Mouse (Mus musculus): ENCODE results near the gene D930020B18Rik. TPM values are rescaled to one million over a fixed set of nuclear protein-coding genes. Genes with fewer than 3 reads are reported as not detected.

D930020B18Rik gene
- total and polyA plus RNA-seq, 3 experiments = not detected

GRCm38 (mm10) chr10:121694567-121694966 lies 53.2 kb downstream of the D930020B18Rik start:
- in situ Hi-C loops (cut with MboI; ENCODE audit: low pct_ligation_motif_present, low pct_unique_long_range_greater_than_20kb, low sequenced_read_pairs) = loop anchor here (10.0 to 25.0 kb wide), 2 partner anchors 70 to 843 kb away; no protein-coding TSS in a partner anchor
- H3K27ac ChIP-seq (ENCODE audit: insufficient read depth, low read depth) = no peak overlapping the region
- H3K9me3 ChIP-seq (replicated peaks; ENCODE audit: low read length) = peaks cover 8% of the 10 kb centered on the region
- H3K36me3 ChIP-seq (replicated peaks in 1 of 2; ENCODE audit: control insufficient read depth in 1 of 2, insufficient read depth in 1 of 2, low read length in 1 of 2) = no peaks in the 10 kb centered on the region
- H3K9ac ChIP-seq (ENCODE audit: insufficient read depth, low read depth) = no peak overlapping the region
- dilution Hi-C loops (cut with MboI; ENCODE audit: extremely low pct_ligation_motif_present, extremely low pct_unique_long_range_greater_than_20kb, low sequenced_read_pairs) = no loop called here
- TF ChIP-seq TBP (conservative IDR thresholded peaks at IDR 0.05; ENCODE audit: low read depth, low read length) (no peak), CTCF (conservative IDR thresholded peaks at IDR 0.05 in 1 of 2, IDR thresholded peaks at IDR 0.05 in 1 of 2; ENCODE audit: low read depth in 2 of 2, low read length in 2 of 2) (peak in 1 of 2 experiments; percentile 21; a peak in 1 of 4 replicates)
- no peak overlapping the region for H3K4me2 ChIP-seq (ENCODE audit: insufficient read depth, low read depth, poor library complexity, severe bottlenecking)
- no peak overlapping the region for H3K4me3 ChIP-seq (replicated peaks in 1 of 3; ENCODE audit: low read depth in 2 of 3, low read length in 2 of 3, poor library complexity in 1 of 3)
- no peak for DNase-seq (ENCODE audit: extremely low read depth)
- H3K79me2 ChIP-seq (replicated peaks; ENCODE audit: control insufficient read depth, extremely low read depth, insufficient read depth, poor library complexity, severe bottlenecking) = no peaks in the 10 kb centered on the region
- peaks cover 0 to 3% of the 10 kb centered on the region in 2 experiments; a peak in 1 of 4 replicates for H3K4me1 ChIP-seq (ENCODE audit: control insufficient read depth in 1 of 2, insufficient read depth in 2 of 2)
- H3K27me3 ChIP-seq (replicated peaks) = no peaks in the 10 kb centered on the region

- H3K9me3 ChIP-seq (replicated peaks; ENCODE audit: low read length) = peaks cover 4% of the 10 kb centered on the region
- H3K4me3 ChIP-seq (replicated peaks in 1 of 3; ENCODE audit: low read depth in 2 of 3, low read length in 2 of 3, poor library complexity in 1 of 3) = peak overlapping the region; percentile 29 to 43 (median 33)
- peak overlapping the region; percentile 59; the same call in 1 of the 2 replicates for H3K9ac ChIP-seq (ENCODE audit: insufficient read depth, low read depth)
- no peaks in the 10 kb centered on the region for H3K36me3 ChIP-seq (replicated peaks in 1 of 2; ENCODE audit: control insufficient read depth in 1 of 2, insufficient read depth in 1 of 2, low read length in 1 of 2)
- H3K27ac ChIP-seq (ENCODE audit: insufficient read depth, low read depth) = no peak overlapping the region
- no peaks in the 10 kb centered on the region for H3K27me3 ChIP-seq (replicated peaks)
- peaks cover 0 to 2% of the 10 kb centered on the region in 2 experiments; a peak in 1 of 4 replicates for H3K4me1 ChIP-seq (ENCODE audit: control insufficient read depth in 1 of 2, insufficient read depth in 2 of 2)
- DNase-seq (ENCODE audit: extremely low read depth) = peak; percentile 71
- dilution Hi-C loops (cut with MboI; ENCODE audit: extremely low pct_ligation_motif_present, extremely low pct_unique_long_range_greater_than_20kb, low sequenced_read_pairs) = no loop called here
- H3K4me2 ChIP-seq (ENCODE audit: insufficient read depth, low read depth, poor library complexity, severe bottlenecking) = peak overlapping the region; percentile 84
- in situ Hi-C loops (cut with MboI; ENCODE audit: low pct_ligation_motif_present, low pct_unique_long_range_greater_than_20kb, low sequenced_read_pairs) = no loop called here
- H3K79me2 ChIP-seq (replicated peaks; ENCODE audit: control insufficient read depth, extremely low read depth, insufficient read depth, poor library complexity, severe bottlenecking) = no peaks in the 10 kb centered on the region
- TF ChIP-seq SIN3A (IDR thresholded peaks at IDR 0.05; ENCODE audit: low read length) = no peak
- TF ChIP-seq IRF4 (IDR thresholded peaks at IDR 0.05; ENCODE audit: low read depth, low read length) = no peak
- no peak; the same call in 1 of the 2 replicates for TF ChIP-seq JUND (conservative IDR thresholded peaks at IDR 0.05; ENCODE audit: low read depth, low read length)
- peak; percentile 43; the same call in 1 of the 2 replicates for TF ChIP-seq NELFE (IDR thresholded peaks at IDR 0.05; ENCODE audit: low read depth, low read length)
- no peak for TF ChIP-seq MAFK (IDR thresholded peaks at IDR 0.05; ENCODE audit: insufficient replicate concordance, low read length)
- TF ChIP-seq RAD21 (IDR thresholded peaks at IDR 0.05; ENCODE audit: low read depth, low read length) = peak; percentile 86
- TF ChIP-seq ZNF384 (IDR thresholded peaks at IDR 0.05; ENCODE audit: low read depth, low read length) = peak; percentile 92
- TF ChIP-seq ZC3H11A (IDR thresholded peaks at IDR 0.05; ENCODE audit: low read depth, low read length) = peak; percentile 66
- no peak for TF ChIP-seq EP300 (IDR thresholded peaks at IDR 0.05; ENCODE audit: low read length)
- TF ChIP-seq ZKSCAN1 (IDR thresholded peaks at IDR 0.05; ENCODE audit: borderline replicate concordance, low read depth, low read length) = no peak
- no peak for TF ChIP-seq CHD2 (IDR thresholded peaks at IDR 0.05; ENCODE audit: low read length)
- no peak for TF ChIP-seq E2F4 (IDR thresholded peaks at IDR 0.05; ENCODE audit: insufficient replicate concordance, low read depth, low read length)
- TF ChIP-seq JUN (IDR thresholded peaks at IDR 0.05; ENCODE audit: insufficient read depth, low read depth, low read length) = no peak
- no peak for TF ChIP-seq ETS1 (conservative IDR thresholded peaks at IDR 0.05; ENCODE audit: low read depth, low read length)
- no peak for TF ChIP-seq POLR2AphosphoS2 (IDR thresholded peaks at IDR 0.05; ENCODE audit: low read depth, low read length)
- 0 out of 2 replicates have a peak, but pooled peaks have one; percentile 34 for TF ChIP-seq MXI1 (IDR thresholded peaks at IDR 0.05; ENCODE audit: low read depth, low read length)
- no peak for TF ChIP-seq HCFC1 (IDR thresholded peaks at IDR 0.05; ENCODE audit: low read depth, low read length)
- TF ChIP-seq USF2 (conservative IDR thresholded peaks at IDR 0.05; ENCODE audit: low read depth, low read length) = no peak
- TF ChIP-seq TBP (conservative IDR thresholded peaks at IDR 0.05; ENCODE audit: low read depth, low read length) = 0 out of 2 replicates have a peak, but pooled peaks have one; percentile 50
- TF ChIP-seq RCOR1 (conservative IDR thresholded peaks at IDR 0.05; ENCODE audit: low read depth, low read length) = no peak
- peak; percentile 20; the same call in 1 of the 2 replicates for TF ChIP-seq MEF2A (IDR thresholded peaks at IDR 0.05; ENCODE audit: borderline replicate concordance, low read depth, low read length)
- TF ChIP-seq SMC3 (IDR thresholded peaks at IDR 0.05; ENCODE audit: low read depth, low read length) = peak; percentile 79
- TF ChIP-seq ZMIZ1 (IDR thresholded peaks at IDR 0.05; ENCODE audit: low read depth, low read length) = no peak
- no peak for TF ChIP-seq KAT2A (IDR thresholded peaks at IDR 0.05; ENCODE audit: insufficient replicate concordance, low read length)
- TF ChIP-seq POLR2A (IDR thresholded peaks at IDR 0.05; ENCODE audit: low read depth, low read length) = no peak
- TF ChIP-seq GABPA (IDR thresholded peaks at IDR 0.05; ENCODE audit: insufficient replicate concordance, low read depth, low read length) = no peak
- peak; percentile 75 for TF ChIP-seq NRF1 (IDR thresholded peaks at IDR 0.05; ENCODE audit: low read depth, low read length)
- TF ChIP-seq UBTF (IDR thresholded peaks at IDR 0.05; ENCODE audit: low read depth, low read length) = no peak
- TF ChIP-seq USF1 (IDR thresholded peaks at IDR 0.05; ENCODE audit: low read depth, low read length) = no peak
These were observed 60.2 kb downstream of the D930020B18Rik start for GRCm38 (mm10) chr10:121701296-121702248.

Data from CH12.LX (cell line).